Mouse (Mus musculus) B cell, adult 62 days (primary cell): ENCODE measurements around the gene Gnai3. TPM values are rescaled to one million over a fixed set of nuclear protein-coding genes. Genes with fewer than 3 reads are reported as not detected.

Experiments used
- total RNA-seq: library from RNA; stranded (reverse); gene quantifications from 4 replicates; pipeline ENCODE4 v1.2.4, GENCODE M21; 2023

Gene Gnai3
- 65.9 to 72.0 TPM (median 67.8 TPM) in 4 replicates for total RNA-seq

DNA sequence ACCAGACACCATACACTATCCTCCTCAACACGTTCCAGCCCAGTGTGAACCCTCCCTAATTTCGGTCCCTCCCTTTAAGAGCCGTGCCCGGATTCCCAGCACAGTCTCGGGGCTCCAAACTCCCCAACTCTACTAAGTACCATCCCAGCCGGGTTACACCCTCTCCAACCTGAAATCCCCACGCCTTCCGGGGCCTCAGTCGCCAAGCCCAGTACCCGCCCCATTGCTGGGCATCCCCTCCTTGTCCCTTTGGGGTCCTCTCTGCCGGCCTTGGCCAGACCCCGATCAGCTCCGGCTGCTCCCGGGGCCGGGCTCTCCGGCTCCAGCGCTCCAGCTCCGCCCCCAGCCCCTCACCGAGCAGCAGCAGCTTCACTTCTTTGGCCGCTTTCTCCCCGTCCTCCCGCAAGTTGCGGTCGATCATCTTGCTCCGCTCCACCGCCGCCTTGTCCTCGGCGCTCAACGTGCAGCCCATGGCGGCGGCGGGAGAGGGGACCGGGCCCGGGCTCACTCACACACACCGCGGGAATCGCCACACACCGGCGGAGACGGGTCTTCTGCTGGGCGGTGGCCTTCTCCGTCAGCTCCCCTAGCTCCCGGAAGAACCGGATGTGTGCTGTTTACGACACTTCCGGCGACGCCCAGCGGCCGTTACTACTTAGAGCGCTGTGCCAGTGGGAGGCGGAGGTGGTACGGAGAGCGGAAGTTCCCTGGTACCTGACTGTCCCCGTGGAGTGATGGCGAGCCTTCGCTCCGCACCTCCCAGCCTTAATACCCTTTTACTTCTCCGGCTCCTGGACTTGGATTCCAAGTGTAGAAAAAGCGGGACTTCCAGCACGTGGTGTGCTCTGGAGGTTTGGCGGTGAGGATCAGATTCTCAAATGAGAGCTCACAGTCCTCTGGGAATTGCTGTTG lies at the start of gene Gnai3:
TSS of gene Gnai3 (minus strand) at position 613 of the 912 bp plus-strand sequence.

DNA sequence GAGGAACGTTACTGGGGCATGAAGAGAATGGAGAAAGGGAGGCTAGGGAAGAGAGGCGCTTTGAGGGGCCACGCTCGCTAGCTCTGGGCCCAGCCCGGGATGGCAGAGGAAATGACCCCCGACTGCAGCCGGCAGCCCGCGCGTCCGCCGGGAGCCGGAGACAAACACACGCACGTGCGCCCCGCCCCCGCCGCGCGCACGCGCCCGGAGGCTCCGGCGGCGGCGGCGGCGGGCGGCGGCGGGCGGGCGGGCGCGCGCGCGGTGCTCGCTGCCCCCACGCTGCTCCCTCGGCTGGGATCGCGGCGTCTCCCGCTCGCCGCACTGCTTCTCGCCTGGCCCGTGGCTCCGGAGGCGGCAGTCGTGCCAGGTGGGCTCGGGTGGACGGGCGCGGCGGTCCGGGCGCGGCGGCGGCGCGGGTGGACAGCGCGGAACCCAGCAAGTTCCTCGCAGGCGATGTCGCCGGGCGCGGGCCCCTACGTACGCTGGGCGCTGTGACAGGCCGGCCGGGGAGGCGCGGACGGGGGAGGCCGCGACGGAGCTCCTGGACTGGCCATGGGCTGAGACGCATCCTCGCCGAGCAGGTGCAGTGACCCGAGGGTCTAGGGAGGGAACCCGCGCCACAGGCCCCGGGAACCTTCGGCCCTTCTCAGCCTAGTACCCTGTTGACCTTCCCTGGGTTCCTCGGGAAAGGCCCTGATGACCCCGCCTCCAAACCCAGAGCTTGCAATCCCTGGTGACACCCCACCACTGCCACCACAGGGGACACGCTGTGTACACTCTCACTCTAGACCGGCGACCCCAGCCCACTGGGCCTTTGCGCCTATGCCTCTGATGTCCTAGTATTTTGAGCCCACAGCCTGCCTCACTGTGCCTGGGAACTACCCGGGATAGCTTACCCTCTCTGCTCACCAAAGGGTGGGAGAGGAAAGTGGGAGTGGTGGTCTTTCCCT lies 40.4 kb upstream of the Gnai3 start, which contains the start of gene Amigo1:
TSS of gene Amigo1 (plus strand) at position 238 of the 950 bp plus-strand sequence.

DNA sequence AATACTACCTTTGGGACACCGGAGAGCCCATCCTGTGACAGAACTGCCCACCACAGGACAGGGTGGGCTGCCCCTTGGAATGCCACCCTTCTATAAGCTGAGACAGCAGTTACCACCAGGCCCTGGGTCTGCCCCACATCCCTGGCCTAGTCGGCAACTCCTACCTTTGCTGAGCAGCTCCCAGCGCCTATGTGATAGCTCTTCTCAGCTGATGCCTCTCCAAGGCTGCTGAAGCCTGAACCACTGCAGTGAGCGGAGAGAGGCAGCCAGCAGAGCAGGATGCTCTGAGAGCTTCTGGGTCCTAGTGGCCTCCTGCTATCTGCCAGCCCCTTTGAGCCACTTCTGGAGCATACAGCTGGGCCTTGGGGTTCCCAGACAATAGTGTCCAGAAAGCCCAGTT lies 8.7 kb upstream of the Gnai3 start, which contains the start of gene Gpr61:
TSS of gene Gpr61 (minus strand) at position 227 of the 400 bp plus-strand sequence.

DNA sequence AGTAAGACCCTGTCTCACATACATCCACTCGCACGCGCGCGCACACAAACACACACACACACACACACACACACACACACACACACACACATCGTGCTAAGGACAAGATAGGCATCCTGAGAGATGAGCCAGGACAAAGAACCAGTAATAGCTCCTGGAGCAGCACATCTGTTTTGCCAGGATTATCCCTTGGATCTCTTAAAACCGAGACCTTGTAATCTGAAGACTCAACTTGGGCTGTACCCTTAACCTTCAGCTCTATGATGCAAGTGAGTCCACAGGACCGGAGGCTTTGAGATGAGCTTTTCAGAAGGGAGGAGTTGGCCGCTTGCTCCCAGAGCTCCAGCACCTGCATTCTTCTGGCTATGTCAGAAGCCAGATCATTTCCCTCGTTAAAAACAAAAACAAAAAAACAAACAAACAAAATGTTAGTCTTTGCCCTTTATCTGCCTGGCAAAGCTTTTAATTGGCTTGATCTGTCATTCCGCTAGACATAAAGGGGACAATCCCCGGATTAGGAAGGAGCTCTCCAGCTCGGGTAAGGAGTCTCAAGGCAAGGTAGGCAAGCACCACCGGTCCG lies 53.3 kb downstream of the Gnai3 start, which contains the start of gene Gnat2:
TSS of gene Gnat2 (plus strand) at position 254 of the 580 bp plus-strand sequence.

DNA sequence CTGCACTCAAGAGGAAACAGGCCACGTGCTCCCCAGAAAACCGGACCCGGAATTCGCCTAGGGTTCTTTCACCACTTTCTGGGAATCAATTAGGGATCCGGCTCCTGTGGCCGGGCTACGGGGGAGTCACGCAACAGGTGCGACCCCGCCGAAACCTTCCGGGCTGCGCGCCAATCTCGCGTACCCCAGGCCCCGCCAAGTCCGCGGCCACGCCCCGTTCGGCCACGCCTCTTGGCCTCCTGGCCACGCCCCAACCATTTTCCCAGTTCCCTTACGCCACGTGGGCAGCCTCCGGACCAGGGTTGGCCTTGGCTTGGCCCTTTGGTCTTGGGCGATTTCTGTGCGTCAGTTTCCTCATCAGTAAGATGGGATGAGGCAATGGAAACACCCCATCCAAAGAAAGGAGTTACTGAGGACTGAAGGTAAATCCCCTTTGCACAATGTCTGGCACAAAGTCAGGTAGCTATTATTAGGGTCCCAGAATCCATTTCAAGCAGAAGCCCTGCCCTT lies 59.4 kb downstream of the Gnai3 start, which contains the start of gene Ampd2:
TSS of gene Ampd2 (minus strand) at position 182 of the 510 bp plus-strand sequence.

Other genes with a start within 250 kb of the Gnai3 start
- gene Gstm7, start 214.3 kb downstream of the Gnai3 start, total RNA-seq = 2.2 to 5.0 TPM (median 3.5 TPM) in 4 replicates
- not detected in 4 replicates for gene Gstm6, start 202.4 kb downstream of the Gnai3 start, total RNA-seq
- gene Gstm3, start 176.9 kb downstream of the Gnai3 start, total RNA-seq = not detected in 4 replicates
- not detected in 4 replicates for gene Gstm2, start 159.7 kb downstream of the Gnai3 start, total RNA-seq
- gene Gstm1, start 128.2 kb downstream of the Gnai3 start, total RNA-seq = 10.8 to 17.9 TPM (median 14.0 TPM) in 4 replicates
- 3.1 to 6.2 TPM (median 3.8 TPM) in 4 replicates for gene Gstm4, start 101.3 kb downstream of the Gnai3 start, total RNA-seq
- gene Ampd2, start 59.5 kb downstream of the Gnai3 start, total RNA-seq = 21.9 to 28.4 TPM (median 26.9 TPM) in 4 replicates
- 0.51 to 0.72 TPM in 2 of 4 replicates, not detected in the others for gene Gnat2, start 53.4 kb downstream of the Gnai3 start, total RNA-seq
- not detected in 4 replicates for gene Gpr61, start 8.7 kb upstream of the Gnai3 start, total RNA-seq
- gene Amigo1, start 40.2 kb upstream of the Gnai3 start, total RNA-seq = 1.8 to 2.7 TPM (median 1.9 TPM) in 4 replicates
- 27.9 to 29.8 TPM (median 28.9 TPM) in 4 replicates for gene Cyb561d1, start 55.1 kb upstream of the Gnai3 start, total RNA-seq
- gene Atxn7l2, start 64.8 kb upstream of the Gnai3 start, total RNA-seq = 35.2 to 39.3 TPM (median 36.6 TPM) in 4 replicates
- gene Sypl2, start 80.5 kb upstream of the Gnai3 start, total RNA-seq = not detected in 4 replicates
- 34.7 to 42.4 TPM (median 36.7 TPM) in 4 replicates for gene Psma5, start 110.8 kb upstream of the Gnai3 start, total RNA-seq
- gene Sort1, start 137.9 kb upstream of the Gnai3 start, total RNA-seq = 0.54 to 0.67 TPM (median 0.60 TPM) in 4 replicates
- not detected in 4 replicates for gene Mybphl, start 218.8 kb upstream of the Gnai3 start, total RNA-seq
- 0.35 to 2.1 TPM (median 0.72 TPM) in 4 replicates for gene Psrc1, start 237.7 kb upstream of the Gnai3 start, total RNA-seq